Mouse (Mus musculus) neural tube, embryonic 10.5 days (tissue): ENCODE measurements around the gene Heyl.
"Not testable (repeated sequence)": the region's sequence is repeated elsewhere in the genome, so short reads cannot be mapped to it uniquely, and the experiment has no call there.

Source experiments
- DNase-seq: peaks from one replicate; pipeline ENCODE4 v3.0.0-alpha.2; 2017; ENCODE audit warnings: low spot score; ENCODE audit errors: extremely low spot score

Heyl gene

DNA sequence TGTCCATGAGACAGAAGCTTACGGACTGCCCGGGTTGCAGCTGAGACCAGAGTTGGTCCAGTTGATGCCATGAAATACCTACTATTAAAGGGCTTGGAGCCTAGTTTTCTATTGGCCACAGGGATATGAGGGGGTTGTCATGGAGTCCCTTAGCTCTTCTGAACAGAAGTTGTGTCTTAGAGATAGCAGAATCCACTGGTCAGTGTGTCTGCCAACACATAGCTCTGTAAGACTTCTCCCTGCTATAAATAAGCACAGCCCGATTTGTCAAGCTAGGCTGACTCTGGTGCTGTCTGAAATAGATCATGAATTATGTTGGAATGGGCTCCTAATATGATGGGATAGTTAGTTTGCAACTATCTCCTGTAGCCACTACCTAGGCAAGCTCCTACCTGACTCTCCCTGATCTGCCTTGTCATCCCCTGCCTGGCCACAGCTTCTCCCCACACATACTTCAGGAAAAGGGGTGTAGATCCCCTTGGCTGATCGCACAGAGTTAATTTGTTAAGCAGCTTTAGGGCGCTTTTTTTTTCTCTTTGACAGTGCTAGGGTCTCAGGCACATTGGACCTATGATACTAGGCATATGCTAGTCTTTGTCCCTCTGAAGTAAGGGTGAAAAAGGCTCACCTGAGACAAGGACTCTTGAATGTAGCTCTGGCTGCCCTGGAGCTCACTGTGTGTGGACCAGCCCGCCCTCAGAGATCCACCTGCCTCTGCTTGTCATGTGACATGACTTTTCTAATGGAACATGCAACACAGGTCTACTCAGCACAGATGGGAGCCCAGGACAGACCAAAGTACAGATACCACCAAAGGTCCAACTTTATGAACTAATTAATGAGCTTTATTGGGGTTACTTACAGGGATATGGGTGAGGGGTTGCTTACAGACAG, 51.6 kb downstream of the Heyl start:
- DNase-seq, result no peak

DNA sequence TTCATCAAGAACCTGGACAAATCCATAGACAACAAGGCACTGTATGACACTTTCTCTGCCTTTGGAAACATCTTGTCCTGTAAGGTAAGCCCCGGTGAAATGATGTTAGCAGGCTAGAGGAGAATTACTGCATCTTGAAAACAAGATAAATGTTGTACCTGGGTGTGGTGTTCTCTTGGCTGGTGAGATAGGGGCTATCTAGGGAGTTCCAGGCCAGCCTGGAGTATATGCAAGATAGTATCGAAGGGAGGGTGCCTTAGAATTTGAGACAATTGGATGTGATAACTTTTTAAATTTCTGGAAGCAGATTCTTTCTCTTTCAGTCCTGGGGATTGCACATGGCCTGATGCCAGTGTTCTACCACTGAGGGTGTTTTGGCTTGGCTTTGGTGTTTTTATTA, 53.4 kb downstream of the Heyl start:
- DNase-seq, result no peak

DNA sequence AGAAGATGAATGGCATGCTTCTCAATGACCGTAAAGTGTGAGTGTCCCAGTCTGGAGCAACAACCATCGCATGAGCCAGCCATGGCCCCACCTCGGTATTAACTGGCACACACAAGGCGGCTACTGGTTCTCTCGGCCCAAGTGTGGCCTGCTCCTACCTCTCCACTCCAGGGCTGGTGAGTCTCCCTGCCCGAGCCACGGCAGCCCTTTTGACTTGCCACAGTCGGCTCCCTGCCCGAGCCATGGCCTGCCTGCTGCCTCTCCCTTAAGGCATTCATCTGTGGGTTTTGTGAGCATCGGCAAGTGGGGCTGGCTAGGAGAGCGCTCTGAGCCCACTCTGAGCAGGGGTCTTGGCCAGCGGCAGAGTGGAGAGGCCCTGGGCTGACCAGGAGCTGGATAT, 55.7 kb downstream of the Heyl start:
- no peak for DNase-seq

DNA sequence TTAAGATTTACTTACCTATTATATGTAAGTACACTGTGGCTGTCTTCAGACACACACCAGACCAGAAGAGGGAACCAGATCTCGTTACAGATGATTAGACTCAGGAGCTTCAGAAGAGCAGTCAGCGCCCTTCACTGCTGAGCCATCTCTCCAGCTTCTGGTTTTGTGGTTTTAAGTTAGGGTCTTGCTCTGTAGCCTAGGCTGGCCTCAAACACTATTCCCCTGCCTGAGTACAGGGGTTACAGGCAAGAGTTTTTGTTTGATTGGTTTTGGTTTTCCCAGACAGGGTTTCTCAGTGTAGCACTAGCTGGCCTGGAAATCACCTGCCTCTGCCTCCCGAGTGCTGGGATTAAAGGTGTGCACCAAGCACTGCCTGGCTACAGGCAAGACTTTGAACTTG, 59.0 kb downstream of the Heyl start:
- no peak for DNase-seq

DNA sequence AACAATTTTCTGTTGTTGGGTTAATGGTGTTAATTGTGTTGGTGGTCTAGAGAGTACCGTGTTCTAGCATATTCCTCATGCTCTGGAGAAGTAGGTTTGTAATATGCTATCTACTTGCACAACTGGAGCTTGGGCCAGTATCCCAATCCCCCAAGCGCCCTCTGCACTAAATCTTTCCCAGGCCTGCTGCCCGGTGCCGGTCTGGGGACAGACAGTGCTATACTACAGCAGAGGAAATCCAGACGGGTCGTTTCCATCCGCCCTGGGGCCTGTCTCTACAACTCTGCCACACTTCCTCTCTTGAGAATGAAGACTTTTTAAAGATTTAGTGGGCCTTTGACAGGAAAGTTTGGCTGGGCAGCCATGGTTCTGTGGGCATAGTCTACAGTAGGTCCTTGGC, 59.6 kb downstream of the Heyl start:
- DNase-seq, result no peak

DNA sequence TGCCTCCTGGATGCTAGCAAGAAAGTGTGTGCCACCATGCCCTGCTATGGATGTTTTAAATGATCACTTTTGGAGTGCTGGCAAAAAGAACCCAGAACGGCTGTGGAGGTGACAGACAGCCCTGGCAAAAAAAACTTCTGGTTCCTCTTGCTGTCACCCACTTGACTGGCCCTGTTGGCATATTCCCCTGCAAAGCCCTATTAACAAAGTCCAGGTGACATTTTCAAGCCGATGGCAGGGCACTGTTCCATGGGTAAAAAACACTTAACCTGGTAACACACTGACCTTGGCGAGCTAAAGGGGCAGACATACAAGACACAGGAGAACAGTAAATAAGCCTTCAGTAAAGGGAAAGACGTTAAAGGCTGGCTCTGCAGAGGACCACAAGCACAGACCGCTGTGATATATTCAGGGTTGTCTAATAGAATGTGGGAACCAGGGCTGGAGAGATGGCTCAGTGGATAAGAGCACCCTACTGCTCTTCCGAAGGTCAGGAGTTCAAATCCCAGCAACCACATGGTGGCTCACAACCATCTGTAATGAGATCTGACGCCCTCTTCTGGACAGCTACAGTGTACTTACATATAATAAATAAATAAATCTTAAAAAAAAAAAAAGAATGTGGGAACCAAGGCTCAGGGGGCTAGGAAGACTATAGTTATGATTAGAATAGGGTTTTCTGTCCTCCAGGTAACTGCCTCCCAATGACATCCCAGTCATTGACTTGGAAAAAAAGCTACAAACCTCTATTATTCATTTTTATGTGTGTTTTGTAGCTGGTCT, 60.5 kb downstream of the Heyl start:
- no peak for DNase-seq

DNA sequence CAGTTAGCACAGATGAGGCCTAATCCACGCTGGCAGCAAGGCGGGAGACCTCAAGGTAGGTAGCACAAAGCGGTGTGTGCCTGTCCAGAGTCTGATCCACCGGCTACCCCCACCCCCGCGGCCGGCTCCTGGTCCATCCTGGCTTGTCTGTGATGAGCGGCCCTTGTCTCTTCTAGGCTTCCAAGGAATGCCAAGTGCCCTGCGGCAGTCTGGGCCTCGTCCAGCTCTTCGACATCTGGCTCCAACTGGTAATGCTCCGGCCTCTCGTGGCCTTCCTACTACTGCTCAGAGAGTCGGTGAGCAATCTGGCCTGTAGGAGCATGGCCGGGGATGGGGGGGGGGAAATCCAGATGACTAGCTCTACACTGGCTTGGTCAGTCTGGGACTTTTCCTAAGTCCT, 61.7 kb downstream of the Heyl start:
- DNase-seq, result not testable (repeated sequence)

DNA sequence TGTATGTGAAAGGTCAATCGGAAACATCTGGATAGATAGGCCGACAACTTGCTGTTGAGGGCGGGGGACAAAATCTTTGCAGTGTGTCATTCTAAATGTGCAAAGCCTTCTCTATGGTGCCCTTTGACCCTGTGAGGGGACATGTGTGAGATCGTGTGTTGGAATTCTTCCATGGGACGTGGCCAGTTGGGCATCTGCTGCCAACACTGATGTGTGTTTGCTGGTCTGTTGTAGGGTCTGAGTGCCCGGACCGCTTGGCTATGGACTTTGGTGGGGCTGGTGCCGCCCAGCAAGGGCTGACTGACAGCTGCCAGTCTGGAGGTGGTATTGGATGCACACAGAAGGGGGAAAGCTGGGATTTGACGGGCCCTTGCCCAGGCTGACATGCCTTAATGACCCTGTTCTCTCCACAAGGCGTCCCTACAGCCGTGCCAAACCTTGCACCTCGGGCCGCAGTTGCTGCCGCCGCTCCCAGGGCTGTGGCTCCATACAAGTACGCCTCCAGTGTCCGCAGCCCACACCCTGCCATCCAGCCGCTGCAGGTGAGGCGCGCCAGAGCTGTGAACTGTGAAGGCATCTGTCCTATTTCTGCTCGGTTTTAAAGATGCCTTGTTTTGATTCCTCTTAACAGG, 62.3 kb downstream of the Heyl start:
- DNase-seq, result no peak

DNA sequence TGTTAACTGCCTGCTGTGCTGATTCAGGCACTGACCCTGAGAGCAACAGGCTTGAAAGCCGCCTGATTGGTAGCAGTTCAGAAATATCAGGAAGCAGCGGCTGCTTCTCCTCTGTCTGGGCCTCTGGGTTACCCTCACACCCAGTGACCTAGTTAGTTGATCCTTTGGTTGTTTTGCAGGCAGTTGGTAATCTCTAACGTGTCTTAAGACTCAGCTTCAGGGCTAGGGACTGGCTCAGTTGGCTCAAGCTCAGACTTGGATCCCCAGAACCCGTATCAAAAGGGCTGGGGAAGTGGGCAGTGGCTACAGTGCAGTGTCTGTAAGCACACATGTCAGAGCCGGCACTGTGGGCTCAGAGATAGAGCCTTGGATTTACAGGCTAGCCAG, 62.8 kb downstream of the Heyl start:
- no peak for DNase-seq

DNA sequence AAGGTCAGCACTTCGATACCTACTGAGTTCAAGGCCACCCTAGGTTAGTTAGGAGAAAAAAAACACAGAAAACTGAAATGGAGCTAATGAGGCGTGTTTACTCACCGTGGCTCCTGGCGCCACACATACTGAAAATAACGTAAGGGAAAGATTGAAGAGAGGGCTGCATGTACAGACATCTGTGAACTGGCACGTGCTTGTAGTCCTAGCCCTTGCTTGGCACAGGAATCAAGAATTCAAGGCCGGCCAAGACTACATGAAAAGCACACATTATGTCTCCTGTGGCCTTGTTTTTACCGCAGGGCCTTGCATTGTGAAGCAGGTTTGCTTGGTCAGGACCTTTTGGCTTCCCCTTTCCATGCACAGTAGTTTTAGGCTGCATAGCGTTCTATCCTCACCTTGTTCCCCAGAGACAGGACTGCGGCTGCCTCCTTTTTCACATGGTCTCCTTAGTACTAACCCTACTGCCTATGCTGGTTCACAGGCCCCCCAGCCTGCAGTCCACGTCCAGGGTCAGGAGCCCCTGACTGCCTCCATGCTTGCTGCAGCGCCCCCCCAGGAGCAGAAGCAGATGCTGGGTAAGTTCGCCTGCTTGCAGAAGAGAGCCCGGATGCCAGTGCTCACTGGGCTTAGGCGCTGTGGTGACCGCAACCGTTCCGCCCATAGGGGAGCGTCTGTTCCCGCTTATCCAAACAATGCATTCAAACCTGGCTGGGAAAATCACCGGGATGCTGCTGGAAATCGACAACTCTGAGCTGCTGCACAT, 64.0 kb downstream of the Heyl start:
- DNase-seq, result no peak

DNA sequence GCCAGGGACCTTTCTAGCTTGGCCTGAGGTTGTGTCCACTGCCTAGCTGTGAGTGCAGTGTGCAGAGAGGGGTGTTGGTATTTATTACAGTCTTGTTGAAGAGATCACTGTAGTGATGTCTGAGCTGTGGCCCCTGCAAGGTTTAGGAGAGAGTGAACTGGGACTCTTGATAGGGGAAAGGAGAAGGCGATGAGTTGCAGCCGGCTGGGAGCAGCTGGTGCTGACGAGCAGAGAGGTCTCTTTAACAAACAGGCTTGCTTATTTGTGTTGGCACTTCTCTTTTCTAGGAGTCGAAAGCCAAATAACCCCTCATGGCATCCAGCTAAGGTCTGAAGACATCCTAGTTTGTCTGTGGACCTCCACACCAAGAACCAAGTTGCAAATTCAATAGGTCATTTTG, 64.9 kb downstream of the Heyl start:
- no peak for DNase-seq

DNA sequence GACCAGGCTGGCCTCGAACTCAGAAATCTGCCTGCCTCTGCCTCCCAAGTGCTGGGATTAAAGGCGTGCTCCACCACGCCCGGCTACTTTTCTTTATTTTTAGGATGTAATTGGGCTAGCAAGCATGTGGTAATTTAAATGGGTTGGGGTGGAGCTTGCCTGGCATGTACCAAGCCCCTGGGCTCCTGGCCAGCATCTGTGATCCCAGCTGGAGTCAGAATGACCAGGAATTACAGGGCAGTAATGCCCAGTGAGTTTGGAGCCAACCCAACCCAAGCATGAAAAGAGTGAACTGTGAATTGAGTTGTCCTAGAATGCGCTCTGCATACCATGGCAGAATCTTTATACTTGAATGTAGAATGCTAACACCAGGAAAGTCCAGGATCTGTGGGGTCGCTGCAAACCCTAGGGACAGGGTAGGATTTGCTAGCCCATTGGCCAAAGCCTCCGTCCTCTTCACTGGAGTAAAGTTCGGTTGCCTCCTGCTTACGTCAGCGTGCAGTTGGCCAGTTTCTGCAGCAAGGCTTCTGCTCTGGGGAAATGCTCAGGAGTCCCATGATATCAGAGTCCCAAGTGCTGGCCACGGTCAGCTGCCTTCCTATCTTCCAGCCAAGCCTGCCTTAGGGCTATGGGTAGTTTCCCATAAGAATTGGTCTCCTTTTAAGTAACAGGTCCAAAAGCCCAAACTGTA, 65.8 kb downstream of the Heyl start:
- DNase-seq, result no peak
